Mouse (Mus musculus): ENCODE results near the gene Slc1a2.

The Slc1a2 gene

DNA sequence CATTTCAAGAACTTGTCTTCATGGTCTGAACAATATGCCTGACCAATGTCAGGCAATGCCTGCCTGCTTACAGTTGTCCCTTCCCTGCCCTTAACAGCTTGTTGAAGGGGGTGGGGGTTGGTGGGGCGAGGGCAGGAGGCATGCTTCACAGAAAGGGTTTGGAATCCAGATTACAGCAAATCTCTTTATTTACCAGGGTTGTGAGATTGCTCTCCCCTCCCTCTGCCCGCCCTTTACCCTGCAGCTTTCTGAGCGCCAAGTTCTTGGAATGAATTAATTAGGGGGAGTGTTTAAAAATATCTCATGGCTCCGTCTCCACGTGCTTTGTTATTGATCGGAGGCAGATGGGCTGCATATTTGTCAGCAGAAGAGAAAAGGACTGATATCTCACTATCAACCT is 4.9 kb downstream of the Slc1a2 start:
- DNase-seq (ENCODE audit: low spot score) = no peak

DNA sequence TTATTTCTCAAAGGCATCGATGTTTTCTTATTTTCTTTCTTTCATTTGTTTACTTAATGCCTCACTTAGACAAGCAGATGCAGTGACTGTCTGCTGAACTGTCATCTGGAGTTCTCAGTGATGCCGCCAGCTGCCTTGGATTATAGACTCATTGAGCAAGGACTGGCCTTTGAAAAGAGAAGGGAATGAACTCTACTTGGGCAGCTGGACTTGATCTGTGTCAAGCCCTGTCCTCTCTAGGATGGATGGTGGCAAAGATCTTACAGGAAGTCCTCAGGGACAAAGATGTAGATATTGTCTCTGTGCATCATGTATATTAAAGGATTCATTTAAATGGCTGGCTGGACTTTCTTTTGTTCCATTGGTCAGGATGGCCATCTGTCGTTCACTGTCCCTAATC is 5.4 kb downstream of the Slc1a2 start:
- no peak for DNase-seq (ENCODE audit: low spot score)

DNA sequence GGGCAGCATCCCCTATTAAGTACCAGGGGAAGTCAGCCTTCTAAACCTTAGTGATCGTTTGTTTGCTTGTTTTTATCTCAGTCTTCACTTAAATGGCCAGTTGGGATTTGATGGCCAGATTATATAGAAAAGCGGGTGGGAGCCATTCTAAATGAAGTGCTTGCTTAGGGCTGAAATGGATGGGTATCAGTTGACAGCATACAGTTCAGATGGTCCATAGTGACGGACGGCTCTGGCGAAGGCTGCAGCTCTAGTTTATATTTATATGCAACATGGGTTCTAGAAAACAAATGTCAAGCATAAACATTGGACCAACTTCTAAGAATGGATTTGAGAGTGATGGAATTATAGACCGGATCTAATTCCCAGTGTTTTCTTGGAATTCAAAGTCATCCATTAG is 9.5 kb downstream of the Slc1a2 start:
- no peak for DNase-seq (ENCODE audit: low spot score)

DNA sequence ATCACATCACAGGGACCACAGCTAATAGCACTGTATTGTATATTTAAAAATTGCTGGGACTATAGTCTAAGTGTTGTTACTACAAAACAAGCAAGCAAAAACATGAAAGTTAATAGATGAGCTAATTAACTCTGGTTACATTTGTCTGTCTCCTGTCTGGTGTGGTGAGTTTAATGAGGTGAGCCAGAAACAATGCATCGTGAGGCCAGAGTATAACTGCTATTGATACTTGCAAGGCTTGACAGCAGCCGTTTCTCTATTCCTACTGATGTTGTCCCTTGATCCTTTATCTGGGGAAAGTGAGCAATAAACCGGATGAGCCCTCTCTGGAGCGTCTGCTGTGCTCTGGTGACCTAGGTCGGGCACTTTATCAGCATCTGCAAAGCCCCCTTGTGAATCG is 11.1 kb downstream of the Slc1a2 start:
- no peak for DNase-seq (ENCODE audit: low spot score)

DNA sequence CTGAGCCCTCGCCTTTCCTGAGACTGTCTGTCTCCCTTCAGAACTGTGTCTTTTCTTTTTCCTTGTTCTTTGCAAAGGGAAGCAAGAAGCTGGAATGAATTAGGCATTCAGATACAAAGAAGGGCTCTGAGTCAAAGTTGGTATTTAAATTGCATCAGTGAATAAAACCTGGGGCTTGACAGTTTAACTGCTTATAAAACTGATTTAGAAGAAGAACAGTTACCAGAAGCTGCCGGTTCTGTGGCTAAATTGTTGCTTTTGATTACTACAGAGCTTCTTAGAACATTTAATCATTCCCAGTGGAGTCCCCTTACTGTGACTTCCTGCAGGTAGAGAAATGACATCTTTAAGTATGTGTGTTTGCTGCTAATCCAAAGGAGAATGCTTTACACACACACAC is 16.1 kb downstream of the Slc1a2 start:
- DNase-seq (ENCODE audit: low spot score) = no peak

DNA sequence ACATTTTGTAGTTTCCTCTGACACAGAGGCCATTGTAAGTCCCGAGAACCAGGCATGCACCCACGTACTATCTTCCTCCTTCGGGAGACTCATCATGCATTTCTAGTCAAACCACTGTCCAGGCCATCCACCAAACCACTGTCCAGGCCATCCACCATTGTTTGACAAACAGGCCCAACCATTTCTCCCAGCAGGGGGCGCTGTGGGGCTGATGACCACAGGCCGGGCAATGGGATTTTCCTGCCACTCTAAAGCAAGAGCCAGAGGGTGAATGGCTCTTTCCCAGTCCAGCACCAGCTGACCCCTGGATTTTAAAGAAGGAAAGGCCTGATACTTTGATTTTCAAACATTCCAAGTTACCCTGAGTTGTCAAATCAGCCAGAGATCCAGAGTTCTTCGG is 16.8 kb downstream of the Slc1a2 start:
- peak; percentile 16 for DNase-seq (ENCODE audit: low spot score)

DNA sequence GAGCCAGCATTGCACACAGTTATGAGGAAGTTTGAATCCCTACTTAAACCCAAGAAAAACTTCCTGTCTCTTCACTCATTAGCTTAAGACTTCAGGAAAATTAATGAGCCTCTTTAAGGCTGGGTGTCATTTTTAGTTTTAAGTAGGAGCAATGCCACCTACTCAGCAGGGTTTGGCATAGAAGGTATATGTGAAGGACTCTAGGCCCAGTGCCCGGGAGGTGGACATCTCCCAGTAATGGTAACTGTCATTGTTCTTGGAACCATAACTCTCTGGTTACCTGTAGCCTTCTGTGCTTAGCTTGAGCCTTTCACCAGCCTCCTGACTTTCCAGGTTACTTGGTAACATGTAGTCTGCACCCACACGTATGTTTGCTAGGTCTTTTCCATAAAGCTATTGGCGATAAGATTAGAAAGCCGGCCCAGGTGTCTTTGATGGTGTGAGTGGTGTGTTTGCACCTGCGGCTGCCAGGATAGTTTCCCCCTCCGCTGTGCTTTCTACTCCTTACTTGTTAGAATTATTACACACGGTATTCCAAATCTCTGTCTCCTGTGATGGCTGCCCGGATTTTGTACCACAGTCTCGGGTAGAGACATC is 18.4 kb downstream of the Slc1a2 start:
- DNase-seq (ENCODE audit: low spot score) = no peak

DNA sequence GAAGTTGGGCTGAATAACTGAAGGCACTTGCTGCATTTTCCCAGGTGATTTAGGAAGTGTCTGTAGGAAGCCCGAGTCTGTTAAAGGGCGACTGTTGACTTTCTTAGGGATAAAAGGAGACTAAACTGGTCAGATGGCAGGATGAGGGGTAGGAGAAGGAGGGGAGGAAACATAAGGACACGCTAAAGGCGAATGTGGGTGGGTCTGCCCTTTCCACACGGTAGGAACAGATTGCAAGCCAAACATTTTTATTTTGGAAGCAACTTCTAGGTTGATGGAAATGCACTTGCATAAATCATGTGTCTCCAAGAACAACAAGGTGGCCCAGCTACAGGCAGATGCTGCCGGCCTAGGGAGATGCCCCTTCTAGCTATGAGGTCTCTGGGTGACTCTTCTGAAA is 18.9 kb downstream of the Slc1a2 start:
- no peak for DNase-seq (ENCODE audit: low spot score)

DNA sequence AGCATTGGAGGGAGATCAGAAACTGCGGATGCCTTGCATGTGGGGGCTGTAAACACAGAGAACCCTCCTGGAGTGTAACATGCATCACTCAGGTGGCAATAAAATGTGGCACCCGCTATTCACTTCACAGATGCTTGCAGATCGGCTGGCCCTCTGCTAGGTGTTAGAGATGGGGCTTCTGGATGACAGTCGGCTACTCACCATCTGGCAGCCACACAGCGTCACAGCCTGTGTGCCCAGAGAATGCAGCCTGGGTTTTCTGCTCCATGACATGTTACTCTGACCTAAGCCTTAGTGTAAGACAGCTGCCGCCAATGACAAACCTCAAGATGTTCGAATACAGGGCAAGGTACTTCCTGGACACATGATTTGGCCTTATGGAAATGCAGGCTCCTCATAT is 22.9 kb downstream of the Slc1a2 start:
- no peak for DNase-seq (ENCODE audit: low spot score)

DNA sequence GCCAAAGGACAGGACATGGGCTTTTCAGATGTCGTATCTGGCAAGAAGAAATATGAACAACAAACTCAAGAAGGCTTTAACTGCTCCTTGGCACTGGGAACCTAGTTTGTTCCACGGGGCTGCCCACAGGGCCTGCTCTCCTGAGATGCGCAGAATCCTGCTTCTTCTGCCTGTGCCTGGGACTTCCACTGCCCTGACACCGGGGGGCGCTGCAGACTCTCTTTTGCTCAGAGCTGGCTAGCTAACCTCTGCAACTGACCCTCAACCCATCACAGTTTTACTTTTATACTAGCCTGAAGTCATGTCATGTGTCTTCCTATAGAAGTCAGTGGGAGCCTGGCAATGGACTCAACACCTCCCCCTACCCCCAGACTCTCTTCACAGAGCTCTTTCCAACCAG is 23.7 kb downstream of the Slc1a2 start:
- DNase-seq (ENCODE audit: low spot score) = no peak

DNA sequence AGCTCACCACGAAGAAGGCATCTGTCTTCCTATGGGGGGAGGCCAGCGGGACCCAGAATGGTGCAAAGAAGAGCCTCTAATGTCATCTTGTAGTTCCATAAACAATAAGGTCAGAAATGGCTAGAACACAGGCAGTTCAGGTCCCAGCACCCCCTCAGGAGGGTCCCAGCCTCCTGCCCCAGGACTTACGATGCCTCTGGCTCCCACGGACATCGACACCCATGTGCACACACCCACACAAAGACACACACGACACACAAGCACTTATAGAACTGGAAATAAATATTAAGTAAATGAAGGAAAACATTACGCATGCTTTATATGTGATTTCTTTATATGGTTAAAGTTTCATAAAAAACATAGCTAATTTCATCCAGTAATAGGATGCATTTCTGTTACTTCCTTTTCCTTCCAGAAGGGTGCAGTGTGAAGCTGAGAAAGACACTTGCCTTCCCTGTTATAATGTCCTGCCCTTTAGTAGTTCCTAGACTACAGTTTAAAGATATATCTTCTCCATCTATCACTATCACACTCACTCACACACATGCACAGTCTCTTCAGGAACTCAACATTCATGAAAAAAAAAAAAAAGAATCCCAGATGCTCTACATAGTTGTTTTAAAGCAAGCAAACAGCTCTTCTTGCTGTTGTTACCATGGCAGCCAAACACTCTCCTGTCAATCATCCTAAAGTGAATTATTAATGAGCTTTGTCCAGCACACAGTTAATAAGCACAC is 27.1 kb downstream of the Slc1a2 start:
- DNase-seq (ENCODE audit: low spot score) = no peak

DNA sequence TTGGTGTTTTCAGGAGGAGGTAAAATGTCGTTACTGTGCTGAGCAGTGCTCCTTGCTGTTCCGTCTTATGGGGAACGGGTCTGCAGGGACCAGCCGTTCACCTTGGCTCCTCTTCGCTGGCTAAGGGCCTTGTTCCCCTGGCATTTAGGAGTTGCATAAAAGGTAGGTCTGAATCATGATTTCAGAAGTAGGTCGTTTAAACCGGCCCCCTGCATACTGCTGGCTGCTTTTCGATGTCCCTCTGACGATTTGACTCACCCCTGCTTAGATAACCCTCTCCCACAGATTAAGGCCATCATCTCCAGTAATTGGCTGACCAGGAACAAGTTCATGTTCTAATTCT is 27.6 kb downstream of the Slc1a2 start:
- DNase-seq (ENCODE audit: low spot score) = no peak

DNA sequence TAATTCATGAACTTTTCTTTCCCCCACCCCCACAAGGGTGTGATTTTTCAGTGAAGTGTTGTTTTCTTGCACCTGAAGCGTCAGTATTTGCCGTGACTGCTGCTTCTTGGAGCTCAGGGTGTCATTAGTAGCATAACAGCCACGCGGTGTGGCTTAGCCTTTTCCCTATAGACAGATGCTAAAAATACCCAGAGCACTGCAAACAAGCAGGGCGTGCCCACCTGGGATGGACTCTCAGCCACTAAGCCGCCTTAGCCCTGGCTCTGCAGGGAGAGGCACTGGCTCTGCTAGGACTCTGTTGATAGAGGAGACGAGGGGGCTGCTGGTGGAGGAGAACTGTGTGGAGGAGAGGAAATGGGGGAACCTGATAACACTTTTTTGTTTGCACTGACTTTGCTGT is 35.1 kb downstream of the Slc1a2 start:
- DNase-seq (ENCODE audit: low spot score) = no peak

DNA sequence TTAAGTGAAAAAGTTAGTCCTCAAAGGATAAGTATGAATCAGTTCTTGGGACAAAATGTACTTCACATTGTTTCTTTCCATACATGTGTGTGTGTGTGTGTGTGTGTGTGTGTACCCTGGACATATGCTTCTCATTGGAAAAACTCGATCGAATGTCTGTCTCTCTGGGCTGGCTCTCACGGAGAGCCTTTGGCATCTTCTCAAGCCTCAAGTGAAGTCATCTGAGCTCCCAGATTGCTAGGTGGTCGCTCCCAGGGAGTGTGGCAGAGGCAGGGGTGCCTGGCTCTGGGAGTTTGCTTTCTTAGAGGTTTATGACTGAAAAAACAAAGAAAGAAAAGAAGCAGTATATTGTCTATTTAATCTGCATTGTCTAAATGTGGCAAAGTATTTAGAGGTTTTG is 36.3 kb downstream of the Slc1a2 start:
- DNase-seq (ENCODE audit: low spot score) = no peak

DNA sequence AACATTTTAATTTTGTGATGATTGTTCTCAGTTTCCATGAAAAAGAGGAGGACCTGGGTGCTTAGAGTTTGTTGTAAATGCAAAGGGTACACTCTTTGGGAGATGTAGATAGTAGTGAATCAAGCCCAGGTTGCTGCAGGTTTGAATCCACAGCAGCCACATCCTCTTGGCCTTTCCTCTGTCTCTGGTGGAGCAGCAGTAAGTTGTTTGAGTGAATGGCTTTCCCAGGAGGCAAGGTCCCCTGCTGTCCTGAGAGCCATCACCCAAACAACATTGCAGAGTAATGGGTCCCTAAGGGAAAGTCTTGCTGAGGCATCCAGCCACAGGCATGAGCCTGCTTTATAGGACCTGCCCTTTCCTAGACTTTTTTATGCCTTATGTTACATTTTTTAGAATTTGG is 37.1 kb downstream of the Slc1a2 start:
- DNase-seq (ENCODE audit: low spot score) = no peak

DNA sequence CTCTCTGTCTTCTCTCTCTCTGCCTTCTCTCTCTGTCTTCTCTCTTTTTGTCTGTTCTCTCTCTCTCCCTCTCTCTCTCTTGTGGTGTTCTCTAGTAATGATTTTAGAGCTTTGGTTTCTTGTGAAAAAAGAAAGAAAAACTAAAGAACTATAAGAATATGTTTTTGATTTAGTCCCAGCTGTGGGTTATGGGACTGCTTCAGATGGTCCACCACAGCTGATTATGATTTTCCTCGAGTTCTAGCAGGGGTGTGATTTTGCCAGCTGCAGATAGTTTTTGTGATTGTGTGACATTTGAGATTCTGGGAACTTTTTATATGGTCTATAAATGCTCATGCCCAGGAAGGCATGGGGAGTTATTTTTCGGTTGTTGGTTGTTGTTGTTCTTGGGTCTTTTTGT is 39.3 kb downstream of the Slc1a2 start:
- DNase-seq (ENCODE audit: low spot score) = no peak

DNA sequence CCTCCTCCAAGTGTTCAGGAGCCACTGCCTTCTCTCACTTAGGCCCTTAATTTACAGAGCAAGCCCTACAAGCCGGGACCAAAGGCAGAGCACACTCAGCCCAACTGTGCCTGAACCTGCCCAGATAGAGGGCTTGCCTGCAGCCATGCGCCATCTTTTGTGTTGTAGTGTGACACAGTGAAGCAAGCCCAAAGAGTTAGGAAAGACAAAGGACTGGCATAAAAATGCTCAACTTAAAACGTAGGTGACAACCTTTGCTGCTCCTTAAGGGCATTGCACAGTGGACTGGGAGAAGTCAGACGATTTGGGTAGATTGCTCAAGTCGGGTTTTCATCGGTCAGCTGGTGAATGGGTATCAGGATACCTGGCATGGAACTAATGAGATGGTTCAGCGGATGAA is 41.5 kb downstream of the Slc1a2 start:
- DNase-seq (ENCODE audit: low spot score) = no peak

DNA sequence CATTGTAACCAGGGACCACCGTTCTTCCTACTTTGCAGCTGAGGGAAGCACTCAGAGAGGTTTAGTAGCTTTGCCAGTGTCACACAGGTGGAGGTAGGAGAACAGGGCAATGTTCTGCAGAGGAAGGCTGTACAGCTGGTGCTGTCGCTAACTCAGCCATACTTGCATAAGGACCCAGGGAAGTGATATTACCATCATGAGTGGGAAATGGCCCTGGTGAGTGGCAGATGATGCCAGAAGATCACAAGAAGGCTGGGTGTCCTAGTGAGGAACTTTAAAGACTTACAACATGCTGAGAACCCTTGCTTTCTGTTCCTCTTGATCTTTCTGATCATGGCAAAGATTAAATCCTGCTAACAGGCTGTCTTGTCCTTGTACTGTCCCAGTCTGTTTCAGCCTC is 42.2 kb downstream of the Slc1a2 start:
- no peak for DNase-seq (ENCODE audit: low spot score)

DNA sequence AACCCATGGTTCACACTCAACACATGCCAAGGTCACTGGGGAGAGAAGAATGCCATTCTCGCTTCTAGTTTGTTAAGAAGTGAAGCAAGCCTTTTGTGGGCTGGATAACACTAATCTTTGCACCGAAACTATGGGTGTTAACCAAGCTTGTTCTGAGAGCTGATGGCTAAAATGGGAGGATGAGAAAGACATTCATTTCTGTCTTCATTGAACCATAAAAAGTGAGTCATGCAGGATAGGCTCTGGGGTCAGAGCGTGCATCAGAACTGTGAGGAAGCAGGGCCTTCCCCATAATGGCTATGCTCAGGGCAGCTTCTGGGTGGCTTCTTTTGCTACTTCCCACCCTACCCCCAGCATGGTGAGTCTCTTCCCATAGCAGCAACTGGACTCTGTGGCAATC is 42.9 kb downstream of the Slc1a2 start:
- no peak for DNase-seq (ENCODE audit: low spot score)

DNA sequence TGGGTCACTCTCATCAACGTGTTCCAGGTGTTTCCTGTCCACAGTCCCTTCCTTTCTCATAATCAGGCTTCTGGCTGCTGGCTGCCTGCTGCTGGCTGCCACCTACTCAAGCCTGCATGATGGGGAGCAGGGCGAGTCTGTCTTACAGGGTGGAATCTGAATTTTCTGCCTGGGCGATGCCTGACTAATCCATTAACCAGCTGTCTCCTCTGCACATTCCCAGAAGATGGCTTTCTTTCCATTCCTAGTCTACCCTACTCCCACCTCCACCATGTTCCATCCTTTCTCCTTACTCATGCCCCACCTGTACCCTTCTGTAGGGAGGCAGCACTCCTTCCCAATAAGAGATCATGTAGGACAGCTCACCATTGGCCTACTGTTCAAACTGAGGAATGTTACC is 45.1 kb downstream of the Slc1a2 start:
- DNase-seq (ENCODE audit: low spot score) = no peak

DNA sequence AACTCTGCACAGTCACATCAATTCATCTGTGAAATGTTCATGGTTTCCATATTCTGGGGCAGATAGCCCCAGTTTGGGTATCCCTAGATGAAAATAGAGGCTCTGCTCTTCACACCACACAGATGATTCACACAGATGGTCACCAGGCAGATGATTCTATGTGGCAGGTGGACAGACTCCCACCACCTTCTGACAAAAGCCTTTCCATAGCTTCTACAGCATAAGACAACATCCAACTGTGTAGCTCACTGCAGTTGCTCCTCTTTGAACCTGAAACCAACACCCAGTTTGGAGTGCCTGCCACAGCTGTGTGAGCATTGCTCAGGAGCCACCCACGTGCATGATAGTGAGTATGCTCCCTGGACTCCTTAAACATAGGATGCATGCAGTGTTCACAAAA is 46.3 kb downstream of the Slc1a2 start:
- DNase-seq (ENCODE audit: low spot score) = no peak

DNA sequence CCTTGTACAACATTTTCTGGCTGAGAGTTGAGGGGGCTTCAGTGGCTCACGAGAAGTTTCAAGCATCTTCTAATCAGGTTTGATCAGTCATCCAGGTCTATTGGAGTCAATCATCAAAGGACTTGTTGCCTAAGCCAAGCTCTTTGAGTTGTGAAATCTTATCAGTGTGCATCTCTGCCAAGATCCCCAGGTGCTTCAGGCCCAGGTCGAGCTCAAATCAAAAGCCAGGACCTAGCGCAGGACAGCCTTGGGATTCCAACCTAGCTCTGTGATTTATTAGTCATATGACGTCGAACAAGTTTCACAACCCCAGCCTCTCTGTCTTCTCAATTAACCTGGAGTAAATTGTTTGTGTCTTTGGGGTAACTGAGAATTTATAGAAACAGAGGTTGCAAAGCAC is 53.1 kb downstream of the Slc1a2 start:
- no peak for DNase-seq (ENCODE audit: low spot score)

DNA sequence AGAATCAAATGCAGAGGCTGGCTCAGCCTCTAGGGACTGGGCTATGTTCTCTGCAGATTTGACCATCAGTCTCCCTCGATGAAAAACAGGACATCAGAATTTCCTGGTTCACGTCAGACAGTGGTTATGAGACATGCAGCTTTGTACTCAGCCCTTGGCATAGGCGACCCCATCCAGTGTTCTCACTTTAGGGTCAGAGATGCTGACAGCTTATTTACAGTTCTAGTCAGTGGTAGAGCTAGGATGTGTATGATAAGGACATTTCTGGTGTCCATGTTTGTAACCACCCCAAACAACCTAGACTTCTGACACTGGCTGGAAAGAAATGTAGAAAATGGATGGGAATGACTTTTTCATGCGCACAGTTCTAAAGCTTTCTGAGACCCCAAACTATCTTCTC is 53.6 kb downstream of the Slc1a2 start:
- DNase-seq (ENCODE audit: low spot score) = no peak
